Mouse (Mus musculus) embryonic fibroblast, embryonic 13.5 days (primary cell): Measurements from ENCODE around the gene Pnkp.

Experiments used
- CTCF ChIP-seq: IDR thresholded peaks from 2 replicates; pipeline ENCODE4 v1.5.1; 2011; ENCODE audit warnings: mild to moderate bottlenecking, control low read depth, low read length, moderate library complexity, borderline replicate concordance; ENCODE audit not compliant: insufficient read depth
- POLR2A ChIP-seq: IDR thresholded peaks from 2 replicates; pipeline ENCODE4 v1.6.1; 2011; ENCODE audit warnings: low read depth, mild to moderate bottlenecking, control low read depth, low read length, moderate library complexity

DNA sequence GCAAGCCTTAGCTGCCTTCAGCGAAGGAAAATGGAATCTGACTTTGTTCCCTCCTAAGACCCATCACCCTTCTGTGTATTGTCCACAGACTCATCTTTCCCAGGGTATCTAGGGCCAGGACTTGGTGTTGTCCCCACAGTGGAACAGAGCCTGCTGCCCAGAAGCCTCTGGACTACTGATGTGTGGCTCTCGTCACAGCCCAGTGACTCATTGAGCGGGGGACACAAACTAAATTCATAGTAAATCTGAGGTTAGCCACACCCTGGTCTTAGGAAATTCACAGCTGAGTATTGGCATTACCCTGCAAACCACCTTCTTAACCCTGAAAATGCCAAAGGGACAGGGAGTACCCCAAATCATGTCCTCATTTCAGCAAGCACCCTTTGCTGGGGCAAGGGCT lies 30.2 kb upstream of the Pnkp start:
- TF ChIP-seq POLR2A (no peak), CTCF (no peak)
